Mouse (Mus musculus) B cell, adult 67 days (primary cell): ENCODE results near the gene Hist2h3c1. TPM values are rescaled to one million over a fixed set of nuclear protein-coding genes. Genes with fewer than 3 reads are reported as not detected.

Source experiments
- total RNA-seq, 2 experiments: library from RNA; stranded (reverse); gene quantifications; 4 replicates each; pipeline ENCODE4 v1.2.4; 2023

Gene Hist2h3c1
- total RNA-seq = not detected

GRCm38 (mm10) chr3:96246427-96246856 is at the start of gene Hist2h3c1:
Gene Hist2h3c1 (plus strand): TSS chr3:96246685.

GRCm38 (mm10) chr3:96219661-96220130 is 26.8 kb upstream of the Hist2h3c1 start, which contains the start of the genes Bola1 and Hist2h2ab:
Gene Bola1 (minus strand): TSS chr3:96219709.
Gene Hist2h2ab (plus strand): TSS chr3:96219865.

GRCm38 (mm10) chr3:96220765-96221639 is 25.5 kb upstream of the Hist2h3c1 start, which contains the start of the genes Hist2h2ac and Hist2h2be:
Gene Hist2h2ac (minus strand): TSS chr3:96220880.
Gene Hist2h2be (plus strand): TSS chr3:96221119.

GRCm38 (mm10) chr3:96238954-96239793 is 7.3 kb upstream of the Hist2h3c1 start, which contains the start of gene Hist2h3c2:
Gene Hist2h3c2 (minus strand): TSS chr3:96239127.

GRCm38 (mm10) chr3:96239949-96240798 is 6.3 kb upstream of the Hist2h3c1 start, which contains the start of gene Hist2h2aa2:
Gene Hist2h2aa2 (minus strand): TSS chr3:96240276.

GRCm38 (mm10) chr3:96245003-96245886 is 1.2 kb upstream of the Hist2h3c1 start, which contains the start of gene Hist2h2aa1:
Gene Hist2h2aa1 (plus strand): TSS chr3:96245497.

GRCm38 (mm10) chr3:96262979-96263550 is 16.6 kb downstream of the Hist2h3c1 start, which contains the start of gene Hist2h4:
Gene Hist2h4 (minus strand): TSS chr3:96263311.

GRCm38 (mm10) chr3:96268051-96268775 is 21.7 kb downstream of the Hist2h3c1 start, which contains the start of gene Hist2h3b:
Gene Hist2h3b (plus strand): TSS chr3:96268654.

GRCm38 (mm10) chr3:96269511-96270474 is 23.3 kb downstream of the Hist2h3c1 start, which contains the start of gene Hist2h2bb:
Gene Hist2h2bb (plus strand): TSS chr3:96269752.

GRCm38 (mm10) chr3:96293787-96294186 is 47.3 kb downstream of the Hist2h3c1 start, which contains the start of gene Fcgr1:
Gene Fcgr1 (minus strand): TSS chr3:96293969.

Other genes with a start within 250 kb of the Hist2h3c1 start
- gene Vps45, start 188.2 kb upstream of the Hist2h3c1 start, total RNA-seq = 10 to 100 TPM; 22.5 to 26.8 TPM
- 10 to 100 TPM; 61.6 to 63.2 TPM for gene Otud7b, start 142.2 kb upstream of the Hist2h3c1 start, total RNA-seq
- gene Mtmr11, start 84.7 kb upstream of the Hist2h3c1 start, total RNA-seq = 1 to 10 TPM; 3.2 to 3.5 TPM
- gene Sf3b4, start 74.4 kb upstream of the Hist2h3c1 start, total RNA-seq = 10 to 100 TPM; 86.0 to 89.2 TPM
- 1 to 10 TPM; 1.9 to 2.8 TPM for gene Sv2a, start 65.5 kb upstream of the Hist2h3c1 start, total RNA-seq
- 10 to 100 TPM in 1 of 2 experiments, 1 to 10 TPM in 1; 8.9 to 12.7 TPM for gene Bola1, start 27.0 kb upstream of the Hist2h3c1 start, total RNA-seq
- 1 to 10 TPM; 3.6 to 6.4 TPM for gene Hist2h2ab, start 26.8 kb upstream of the Hist2h3c1 start, total RNA-seq
- 100 to 1,000 TPM; 121 to 127 TPM for gene Hist2h2ac, start 25.8 kb upstream of the Hist2h3c1 start, total RNA-seq
- 1 to 10 TPM; 5.3 to 5.9 TPM for gene Hist2h2be, start 25.6 kb upstream of the Hist2h3c1 start, total RNA-seq
- gene Hist2h3c2, start 7.6 kb upstream of the Hist2h3c1 start, total RNA-seq = 1 to 10 TPM; 1.5 to 2.7 TPM
- 100 to 1,000 TPM; 794 to 801 TPM for gene Hist2h2aa2, start 6.4 kb upstream of the Hist2h3c1 start, total RNA-seq
- gene Hist2h2aa1, start 1.2 kb upstream of the Hist2h3c1 start, total RNA-seq = 10 to 100 TPM in 1 of 2 experiments, not detected in 1; 26.8 TPM
- gene Hist2h4, start 16.6 kb downstream of the Hist2h3c1 start, total RNA-seq = 10 to 100 TPM; 57.1 to 68.9 TPM
- gene Hist2h3b, start 22.0 kb downstream of the Hist2h3c1 start, total RNA-seq = 100 to 1,000 TPM; 160 to 180 TPM
- gene Hist2h2bb, start 23.1 kb downstream of the Hist2h3c1 start, total RNA-seq = 100 to 1,000 TPM; 237 to 261 TPM
- gene Fcgr1, start 47.3 kb downstream of the Hist2h3c1 start, total RNA-seq = under 1 TPM in 1 of 2 experiments, not detected in 1; 0.61 TPM
- not detected for gene BC107364, start 205.6 kb downstream of the Hist2h3c1 start, total RNA-seq